Mouse (Mus musculus) cerebellum, adult 9-11 months (tissue): Measurements from ENCODE around the gene Sec24d.
"Not testable (repeated sequence)": the region's sequence is repeated elsewhere in the genome, so short reads cannot be mapped to it uniquely, and the experiment has no call there.

Experiments
- DNase-seq: peaks from one replicate; pipeline ENCODE4 v3.0.0; 2022

Gene Sec24d

DNA sequence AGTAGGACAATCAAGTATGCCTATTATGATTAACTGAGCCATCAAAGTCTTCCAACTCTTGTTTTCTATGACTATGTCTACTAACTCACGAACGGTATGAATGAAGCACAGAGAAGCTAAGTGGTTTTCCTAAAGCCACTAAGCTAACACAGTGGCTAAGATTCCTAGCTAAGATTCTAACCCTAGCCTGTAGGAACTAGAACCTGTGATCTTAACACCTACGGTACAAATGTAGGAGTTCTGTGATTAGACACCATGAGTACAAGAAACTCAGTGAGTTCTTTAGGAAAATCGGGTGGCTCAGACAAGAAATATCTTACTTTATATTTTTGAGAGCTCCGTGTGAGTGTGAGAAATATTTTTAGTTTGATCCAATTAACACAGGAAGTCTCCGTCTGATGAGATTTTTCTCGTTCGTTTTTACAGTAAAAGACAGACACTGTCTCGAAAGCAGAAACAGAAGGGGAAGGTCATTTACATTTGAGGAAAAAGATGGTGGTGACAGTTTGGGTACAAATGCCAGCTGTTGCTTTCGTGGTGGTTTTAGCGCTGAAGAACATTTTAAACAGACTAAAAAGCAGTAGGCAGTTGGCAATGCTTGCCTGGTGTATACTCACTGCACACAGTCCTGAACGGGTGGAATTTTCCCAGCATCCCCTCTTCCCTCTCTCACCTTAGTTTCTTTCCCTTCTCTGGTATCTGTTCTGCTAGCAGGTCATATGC is 81.0 kb downstream of the Sec24d start:
- no peak for DNase-seq

DNA sequence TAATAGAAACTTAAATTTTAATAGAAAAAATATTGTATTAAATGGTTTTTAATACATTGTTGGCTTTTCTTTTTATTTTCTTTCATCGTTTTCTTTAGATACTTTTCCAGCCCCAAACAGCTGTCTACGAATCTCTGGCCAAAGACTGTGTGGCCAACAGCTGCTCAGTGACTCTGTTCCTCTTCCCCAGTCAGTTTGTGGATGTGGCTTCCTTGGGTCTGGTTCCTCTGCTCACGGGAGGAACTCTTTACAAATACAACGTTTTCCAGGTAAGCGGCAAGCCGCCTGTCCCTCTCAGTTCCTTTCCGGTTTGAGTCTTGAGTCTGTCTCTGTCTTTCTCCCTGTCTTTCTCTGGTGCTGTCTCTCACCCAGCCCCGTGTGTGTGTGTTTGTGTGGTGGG is 83.3 kb downstream of the Sec24d start:
- DNase-seq: no peak

DNA sequence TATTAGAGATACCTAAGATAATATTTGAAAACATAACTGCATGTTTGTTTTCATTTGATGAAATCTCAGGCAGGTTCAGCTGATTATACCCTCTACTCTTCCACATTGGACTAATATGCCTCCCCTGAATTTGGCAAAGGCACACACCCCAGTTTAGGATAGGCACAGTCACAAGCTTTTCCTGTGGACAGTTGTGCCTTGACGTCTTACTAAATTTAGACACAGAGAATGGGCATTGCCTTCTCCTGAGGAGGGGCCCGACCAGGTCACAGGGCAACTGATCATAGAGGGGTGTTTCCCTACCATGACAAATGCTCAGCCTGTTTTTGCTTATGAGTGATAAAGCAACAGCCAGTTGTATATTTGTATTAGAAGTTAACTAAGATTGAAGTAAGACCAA is 84.3 kb downstream of the Sec24d start:
- no peak for DNase-seq

GRCm38 (mm10) chr3:123353183-123353582 is 85.9 kb downstream of the Sec24d start:
- no peak for DNase-seq

GRCm38 (mm10) chr3:123353661-123354060 is 86.4 kb downstream of the Sec24d start:
- DNase-seq: no peak

DNA sequence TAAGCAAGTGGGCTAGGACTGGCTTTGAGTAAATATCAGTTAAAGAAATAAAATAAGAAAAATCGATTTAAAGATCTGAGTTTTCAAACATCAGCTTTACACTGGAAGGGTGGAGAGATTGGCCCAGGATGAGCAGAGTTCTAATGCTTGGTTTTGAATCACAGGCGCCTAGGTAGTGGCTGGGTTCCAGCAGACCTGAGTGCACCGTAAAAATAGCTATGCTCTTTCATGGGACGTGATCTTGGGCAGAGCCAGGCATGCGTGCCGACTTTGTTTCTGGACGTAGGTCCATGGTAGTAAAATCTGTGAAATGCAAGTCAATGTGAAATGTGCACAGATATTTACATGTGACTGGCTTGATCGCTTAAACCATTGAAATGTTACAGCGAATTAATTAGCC is 87.1 kb downstream of the Sec24d start:
- DNase-seq: no peak

- DNase-seq: no peak
These were observed 89.2 kb downstream of the Sec24d start for GRCm38 (mm10) chr3:123356377-123356991.

DNA sequence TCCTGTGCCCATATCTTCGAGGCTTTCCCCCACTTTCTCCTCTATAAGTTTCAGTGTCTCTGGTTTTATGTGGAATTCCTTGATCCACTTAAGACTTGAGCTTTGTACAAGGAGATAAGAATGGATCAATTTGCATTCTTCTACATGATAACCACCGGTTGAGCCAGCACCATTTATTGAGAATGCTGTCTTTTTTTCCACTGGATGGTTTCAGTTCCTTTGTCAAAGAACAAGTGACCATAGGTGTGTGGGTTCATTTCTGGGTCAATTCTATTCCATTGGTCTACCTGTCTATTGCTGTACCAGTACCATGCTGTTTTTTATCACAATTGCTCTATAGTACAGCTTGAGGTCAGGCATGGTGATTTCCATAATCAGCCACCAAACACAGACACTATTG is 99.6 kb downstream of the Sec24d start:
- not testable (repeated sequence) for DNase-seq

- DNase-seq: no peak
These were observed 101.9 kb downstream of the Sec24d start for GRCm38 (mm10) chr3:123369161-123369560.

GRCm38 (mm10) chr3:123370927-123371326 is 103.7 kb downstream of the Sec24d start:
- DNase-seq: no peak

DNA sequence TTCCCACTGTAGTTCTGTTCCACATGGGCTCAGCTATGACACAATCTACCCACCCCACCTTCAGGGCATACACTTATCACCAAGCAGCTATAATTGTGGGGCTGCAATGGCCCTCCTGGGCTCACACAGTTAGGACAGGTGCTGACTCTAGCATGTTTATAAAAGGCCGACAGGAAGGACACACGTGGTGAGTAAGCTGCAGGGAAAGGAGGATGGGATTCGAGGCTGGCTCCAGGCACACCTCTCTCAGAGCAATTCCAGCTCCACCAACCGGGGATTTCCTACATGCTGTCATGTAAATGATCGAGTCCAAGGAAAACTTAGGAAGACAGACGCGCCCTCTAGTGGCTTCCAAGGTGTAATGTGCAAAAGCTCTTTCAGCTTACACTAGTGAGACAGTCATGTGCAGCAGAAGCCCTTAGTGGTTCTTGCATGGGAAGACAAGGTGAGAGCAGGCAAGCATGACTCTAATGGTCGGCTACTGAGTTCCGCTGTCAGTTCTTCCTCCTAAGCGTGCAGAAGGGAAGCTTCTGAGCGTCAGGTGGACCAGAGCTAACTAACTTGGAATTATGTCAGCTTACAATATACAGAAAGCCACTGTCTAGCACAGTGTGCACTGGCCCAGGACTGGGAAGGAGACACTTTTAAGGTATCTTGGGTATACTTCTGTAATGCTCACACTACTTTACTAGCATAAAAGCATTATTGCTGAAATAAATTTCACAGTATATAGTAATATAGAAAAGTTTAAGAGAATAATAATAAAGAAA is 104.7 kb downstream of the Sec24d start:
- DNase-seq: peak; percentile 36

GRCm38 (mm10) chr3:123376562-123376961 is 109.3 kb downstream of the Sec24d start:
- no peak for DNase-seq

GRCm38 (mm10) chr3:123384435-123384834 is 117.2 kb downstream of the Sec24d start:
- DNase-seq: no peak

DNA sequence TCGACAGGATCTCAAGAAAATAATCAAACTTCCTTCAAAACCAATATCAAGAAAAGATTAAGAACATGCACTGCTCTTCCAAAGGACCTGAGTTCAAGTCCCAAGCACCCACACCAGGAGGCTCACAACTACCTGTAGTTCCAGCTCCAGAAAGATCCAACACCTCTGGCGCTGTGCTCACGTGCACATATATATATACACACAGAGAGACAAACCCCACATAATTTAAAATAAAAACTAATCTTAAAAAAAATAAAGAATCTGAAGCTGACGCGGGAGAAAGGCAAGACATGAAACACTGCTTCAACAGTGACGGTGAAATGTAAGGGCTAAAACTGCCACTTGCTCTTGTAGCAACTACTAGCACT is 117.8 kb downstream of the Sec24d start:
- no peak for DNase-seq

DNA sequence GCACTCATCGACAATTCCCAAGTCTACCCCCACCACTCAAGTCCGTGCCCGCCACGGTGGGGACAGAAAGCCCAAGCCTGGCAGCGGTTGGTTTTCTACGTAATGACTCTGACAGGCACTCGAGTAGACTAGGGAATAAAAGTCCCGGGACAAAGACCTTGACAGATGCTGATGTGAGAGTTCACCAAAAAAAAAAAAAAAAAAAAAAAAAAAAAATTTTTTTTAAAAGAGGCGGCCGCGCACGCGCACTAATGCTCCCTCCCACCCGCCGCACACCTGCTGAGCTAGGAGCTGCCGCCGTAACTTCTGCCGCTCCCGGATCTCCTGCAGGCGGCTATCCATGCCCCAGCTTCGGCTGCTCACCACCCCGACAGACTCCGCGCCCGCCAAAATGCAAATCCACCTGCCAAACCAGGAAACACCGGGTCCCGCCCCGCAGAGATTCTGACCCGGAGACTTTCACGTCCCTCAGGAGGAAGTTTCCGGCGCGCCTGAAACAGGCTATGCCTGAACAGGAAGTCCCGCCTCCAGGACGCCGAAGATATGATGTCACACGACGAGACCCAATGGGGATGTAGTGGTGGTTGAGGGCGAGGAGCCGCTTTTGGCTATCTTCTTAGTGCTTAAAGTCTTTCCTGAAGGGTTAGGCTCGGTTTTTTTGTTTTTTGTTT is 118.4 kb downstream of the Sec24d start, which contains the start of gene Mettl14:
Gene Mettl14, minus strand, starts transcription at position 623 of the 671 bp plus-strand sequence.
- peak; percentile 97 for DNase-seq

- DNase-seq: not testable (repeated sequence)
These were observed 119.0 kb downstream of the Sec24d start for GRCm38 (mm10) chr3:123386157-123386780.

- DNase-seq: no peak
These were observed 123.9 kb downstream of the Sec24d start for GRCm38 (mm10) chr3:123391180-123391579.

DNA sequence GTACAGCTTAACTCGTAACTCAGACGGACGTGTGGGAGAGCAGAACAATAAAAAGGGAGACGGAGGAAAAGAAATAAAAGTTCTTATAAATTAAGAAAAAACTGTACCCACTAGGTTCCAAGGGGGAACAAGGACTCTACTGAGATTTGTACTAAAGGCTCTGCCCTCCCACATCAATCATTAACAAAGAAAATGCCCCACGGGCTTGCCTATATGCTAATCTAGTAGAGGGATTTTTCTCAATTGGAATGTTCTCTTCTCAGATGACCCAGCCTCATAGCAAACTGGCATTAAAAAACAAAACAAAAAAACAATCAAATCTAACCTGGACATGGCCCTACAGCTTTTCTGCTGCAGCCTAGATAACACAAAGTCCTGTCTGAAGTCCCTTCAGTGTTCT is 128.4 kb downstream of the Sec24d start:
- no peak for DNase-seq

DNA sequence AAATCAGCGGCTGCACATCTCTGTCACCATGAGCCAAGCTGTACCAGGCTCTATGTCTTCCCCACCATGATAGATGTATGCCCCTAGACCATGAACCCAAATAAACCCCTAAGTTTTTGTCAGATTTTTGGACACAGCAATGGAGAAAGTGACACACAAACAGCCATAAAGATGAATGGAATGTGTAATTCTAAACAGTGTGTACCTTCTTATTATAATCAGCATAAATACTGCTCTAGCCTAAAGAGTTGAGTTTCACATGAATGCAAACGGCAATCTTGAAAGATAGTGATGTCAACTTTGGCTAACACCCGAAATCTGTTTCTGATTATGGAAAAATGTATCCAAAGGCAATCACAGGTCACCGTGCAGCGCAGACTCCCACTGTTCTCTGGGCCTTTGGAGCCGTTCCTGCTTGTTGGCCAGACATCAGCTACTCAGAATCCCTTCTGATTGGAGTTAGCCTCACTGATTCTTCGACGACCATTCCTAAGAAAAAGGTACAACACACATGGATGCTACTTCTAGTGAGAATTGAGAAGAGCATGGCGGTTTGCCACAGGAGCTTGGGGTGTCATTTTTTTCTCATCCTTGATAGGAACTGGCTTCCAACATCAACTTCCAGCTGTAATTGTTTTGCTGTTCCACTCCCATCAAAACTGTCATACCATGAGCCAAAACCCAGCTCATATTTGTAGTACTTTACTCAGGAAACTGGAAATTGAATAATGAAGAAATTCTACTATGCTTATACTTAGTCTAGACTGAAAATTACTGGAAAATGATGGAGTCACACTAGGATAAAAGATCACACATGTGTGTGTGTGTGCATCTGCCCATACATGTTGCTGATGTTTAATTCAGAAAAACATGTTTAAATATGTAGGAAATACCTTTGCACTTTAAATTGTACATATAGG is 130.6 kb downstream of the Sec24d start:
- no peak for DNase-seq

- DNase-seq: no peak
These were observed 137.7 kb downstream of the Sec24d start for GRCm38 (mm10) chr3:123404945-123405344.

DNA sequence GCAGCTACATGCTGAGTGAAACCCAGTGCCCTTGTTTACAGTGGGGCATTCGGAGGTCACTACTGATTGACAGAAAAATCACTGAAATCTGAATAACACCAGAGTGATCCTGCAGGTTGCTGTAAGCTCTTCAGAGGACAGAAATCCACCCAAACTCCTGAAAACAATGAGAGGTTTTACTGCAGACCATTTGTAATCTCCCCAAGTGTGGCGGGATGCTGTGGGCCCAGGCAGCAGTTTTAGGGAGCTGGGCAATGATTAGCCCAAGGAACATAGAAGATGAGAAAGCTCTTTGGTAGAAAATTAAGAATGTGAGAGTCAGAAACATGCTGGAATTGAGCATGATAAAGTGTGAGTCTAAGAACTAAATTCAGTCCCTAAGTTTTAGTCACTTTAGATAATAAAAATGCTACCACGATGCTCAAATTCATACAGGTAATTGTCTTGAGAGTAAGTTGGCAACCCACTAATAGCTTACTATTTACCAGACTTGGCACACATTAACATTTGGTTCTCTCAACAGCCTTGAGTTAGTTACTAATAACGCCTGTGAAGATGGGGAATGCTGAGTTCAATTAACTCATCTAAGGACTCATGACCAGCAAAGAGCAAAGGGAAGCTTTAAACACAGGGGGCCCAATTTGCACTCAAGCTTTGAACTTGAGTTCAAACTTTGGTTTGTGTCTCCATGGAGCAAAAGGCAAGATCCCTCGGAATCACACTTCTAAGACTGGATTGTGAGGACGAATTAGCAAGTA is 144.7 kb downstream of the Sec24d start:
- no peak for DNase-seq
